Mouse (Mus musculus): ENCODE results near the gene Sel1l3.

Sel1l3 gene

DNA sequence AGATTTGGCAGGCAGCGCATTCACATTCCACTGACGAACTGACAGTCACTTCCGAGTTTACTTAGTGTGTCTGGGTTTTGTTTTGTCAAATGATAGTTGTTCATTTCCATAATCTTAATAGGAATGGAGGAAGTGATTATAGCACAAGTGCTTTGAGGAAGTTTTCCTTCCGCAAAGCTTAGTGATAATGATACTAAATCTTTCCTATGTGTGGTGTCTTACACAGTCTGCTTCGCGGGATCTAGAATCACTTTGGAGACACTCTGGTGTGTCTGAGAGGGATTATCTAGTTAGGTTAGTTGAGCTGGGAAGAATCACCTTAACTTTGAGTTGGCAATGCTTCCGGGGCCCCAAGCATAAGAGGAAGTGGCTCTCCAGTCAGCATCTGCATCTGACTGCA lies 126.3 kb downstream of the Sel1l3 start:
- DNase-seq (ENCODE audit: low spot score) = no peak

DNA sequence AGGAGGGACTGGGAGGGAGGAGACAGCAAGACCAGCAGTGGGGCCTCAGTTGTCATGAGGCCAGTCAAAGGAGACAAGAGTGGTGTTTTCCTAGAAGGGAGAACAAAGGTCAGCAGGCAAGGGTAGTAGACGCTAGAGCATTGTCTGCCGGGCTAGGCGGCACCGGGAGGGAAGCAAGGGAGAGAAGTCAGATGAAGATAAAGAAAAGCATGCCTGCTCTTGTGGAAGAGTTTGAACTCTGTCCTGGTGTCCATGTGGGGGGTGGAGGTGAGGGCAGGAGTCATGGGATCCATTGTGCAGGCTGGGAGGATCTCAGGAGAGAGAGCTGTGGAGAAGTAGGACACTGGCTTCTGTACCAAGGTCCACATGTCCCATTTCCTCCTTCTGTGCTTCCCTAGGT lies 135.3 kb downstream of the Sel1l3 start:
- DNase-seq (ENCODE audit: low spot score) = no peak

DNA sequence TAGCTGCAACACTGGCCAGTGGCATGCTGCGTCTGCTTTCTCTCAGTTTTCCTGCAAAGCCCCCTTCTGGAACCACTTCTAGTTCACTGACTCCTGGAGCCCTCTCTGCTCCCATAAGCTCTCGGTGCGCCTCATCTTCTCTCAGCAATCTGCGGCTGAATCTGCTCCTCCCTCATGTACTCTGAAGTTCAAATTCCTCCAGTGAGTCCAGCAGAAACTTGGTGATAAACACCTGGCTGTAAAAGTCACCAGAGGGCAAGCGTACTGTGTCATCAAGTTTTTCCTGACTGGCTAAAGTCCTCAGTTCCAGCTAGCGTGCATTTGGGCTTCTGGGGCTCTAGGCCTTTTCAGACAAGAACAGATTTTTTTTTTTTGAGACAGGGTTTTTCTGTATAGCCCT lies 139.2 kb downstream of the Sel1l3 start:
- DNase-seq (ENCODE audit: low spot score) = no peak

DNA sequence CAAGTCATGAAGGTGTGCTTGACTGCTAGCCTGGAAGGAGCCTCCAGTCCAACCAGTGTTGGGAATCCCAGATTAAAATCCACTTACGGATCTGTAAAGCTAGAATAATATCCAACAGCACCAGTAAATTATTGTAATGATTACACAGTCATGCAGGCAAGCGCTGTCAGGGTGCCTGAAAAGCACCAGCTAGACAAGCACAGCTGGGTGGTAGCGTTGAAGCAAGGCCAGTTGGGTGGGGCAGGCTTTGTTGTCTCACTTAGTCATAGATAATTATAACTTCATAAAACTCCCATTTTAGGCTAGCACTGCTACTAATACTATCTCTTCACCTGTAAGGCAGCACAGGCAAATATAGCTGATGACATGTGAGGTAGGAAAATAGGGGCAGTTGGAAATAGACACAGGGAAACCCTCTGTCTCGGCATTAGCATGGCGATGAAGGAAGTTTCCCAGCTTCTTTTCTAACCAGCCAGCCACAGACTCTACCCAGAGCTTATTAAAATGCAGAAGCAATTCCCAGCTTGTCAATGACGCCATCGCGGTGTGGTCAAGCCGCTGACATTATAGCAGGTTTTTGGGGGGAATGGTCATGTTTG lies 152.1 kb downstream of the Sel1l3 start:
- DNase-seq (ENCODE audit: low spot score) = no peak
